Mouse (Mus musculus): ENCODE measurements around the gene Ctsf.

DNA sequence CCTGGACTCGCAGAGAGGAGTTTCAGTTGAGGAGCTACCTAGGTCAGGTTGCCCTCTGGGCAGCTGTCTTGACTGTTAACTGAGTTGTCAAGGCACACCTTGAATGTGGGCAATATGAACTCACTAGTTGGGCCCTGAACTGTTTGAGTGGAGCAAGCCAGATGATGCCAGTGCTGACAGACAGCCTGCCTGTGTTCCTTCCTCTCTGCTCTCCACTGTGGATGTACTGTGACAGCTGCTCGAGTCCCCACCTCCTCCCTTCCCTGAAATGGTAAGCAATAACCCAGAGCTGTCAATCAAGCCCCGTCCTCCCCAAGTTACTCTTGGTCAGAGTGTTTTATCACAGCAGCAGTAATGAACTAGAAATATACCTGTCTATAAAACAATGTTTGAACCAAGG lies 45.0 kb downstream of the Ctsf start:
- TF ChIP-seq CTCF (IDR thresholded peaks at IDR 0.05; ENCODE audit: borderline replicate concordance, extremely low read depth, insufficient read depth, insufficient read length) = no peak
- TF ChIP-seq POLR2A (IDR thresholded peaks at IDR 0.05; ENCODE audit: borderline replicate concordance, extremely low read depth, insufficient read depth, insufficient read length, poor library complexity, severe bottlenecking) = no peak

All from brain, embryonic 14.5 days (tissue).